In genomic region chr9:70290785-70291184, GRCm38 (mm10) we compare ENCODE assay signal across 14 mouse cellular contexts.
DNase-seq lines count a peak whose midpoint lies in the region; ATAC-seq and TF ChIP-seq lines count a peak whose summit lies in the region.
"Had no signal": no experiment of that assay in that cellular context is flagged by ENCODE, and none has a peak within 500 bp of the region (broad histone marks: within the 10 kb centered on the region; RNA-seq: fewer than 3 reads in every experiment).

No protein-coding gene starts in this region.

- DNase-seq in forebrain, postnatal 0 days = peak; percentile 21
- no peak for DNase-seq in forebrain, embryonic 10.5 days (ENCODE audit: extremely low spot score, low spot score)
- DNase-seq in urinary bladder, postnatal 14 days (ENCODE audit: low spot score) = peak; percentile 33
- no peak for DNase-seq in urinary bladder, postnatal 25 days (ENCODE audit: low spot score)
- peak; percentile 5 to 51 for DNase-seq in adrenal gland, postnatal 36 days
- no peak for DNase-seq in limb, embryonic 10.5 days (ENCODE audit: low spot score)
- DNase-seq in heart, embryonic 10.5 days (ENCODE audit: low spot score) = no peak
- DNase-seq: cerebellum, adult 11-12 months; heart, adult 11 months; kidney, postnatal 10 days; thymus, postnatal 36 days had no signal

- no peak overlapping the region for H3K4me3 ChIP-seq in forebrain, postnatal 0 days (ENCODE audit: low read depth, low read length)
- H3K4me3 ChIP-seq in forebrain, embryonic 10.5 days = no peak overlapping the region
- H3K4me3 ChIP-seq in limb, embryonic 10.5 days = no peak overlapping the region
- H3K4me3 ChIP-seq in heart, embryonic 10.5 days = no peak overlapping the region
- H3K4me3 ChIP-seq: intestine, embryonic 15.5 days; liver, embryonic 12.5 days; stomach, embryonic 15.5 days had no signal

- no peak overlapping the region for H3K4me2 ChIP-seq in forebrain, postnatal 0 days (ENCODE audit: low read depth)
- H3K4me2 ChIP-seq: intestine, embryonic 15.5 days; liver, embryonic 12.5 days; stomach, embryonic 15.5 days had no signal

- ATAC-seq in forebrain, postnatal 0 days = peak; percentile 58; the same call in 1 of the 2 replicates
- ATAC-seq: intestine, embryonic 15.5 days; liver, embryonic 12.5 days had no signal

- H3K36me3 ChIP-seq in forebrain, postnatal 0 days (ENCODE audit: insufficient read depth) = no peaks in the 10 kb centered on the region
- H3K36me3 ChIP-seq in forebrain, embryonic 10.5 days (replicated peaks) = no peaks in the 10 kb centered on the region
- no peaks in the 10 kb centered on the region for H3K36me3 ChIP-seq in limb, embryonic 10.5 days
- H3K36me3 ChIP-seq in heart, embryonic 10.5 days = no peaks in the 10 kb centered on the region
- H3K36me3 ChIP-seq: intestine, embryonic 15.5 days; liver, embryonic 12.5 days had no signal

- TF ChIP-seq CTCF in forebrain, postnatal 0 days (IDR thresholded peaks at IDR 0.05; ENCODE audit: low read depth) = no peak

- WGBS in forebrain, postnatal 0 days = 36% methylated on average over 10 of the region's 10 CpGs
- 79% methylated on average over 10 of the region's 10 CpGs for WGBS in forebrain, embryonic 10.5 days
- 79% methylated on average over 10 of the region's 10 CpGs for WGBS in limb, embryonic 10.5 days
- 71% methylated on average over 10 of the region's 10 CpGs for WGBS in heart, embryonic 10.5 days

- no peak overlapping the region for H3K27ac ChIP-seq in forebrain, postnatal 0 days (ENCODE audit: low read depth, low read length)
- H3K27ac ChIP-seq in forebrain, embryonic 10.5 days = no peak overlapping the region
- no peak overlapping the region for H3K27ac ChIP-seq in limb, embryonic 10.5 days
- no peak overlapping the region for H3K27ac ChIP-seq in heart, embryonic 10.5 days
- H3K27ac ChIP-seq: intestine, embryonic 15.5 days; liver, embryonic 12.5 days; stomach, embryonic 15.5 days had no signal

- H3K4me1 ChIP-seq in forebrain, postnatal 0 days (ENCODE audit: insufficient read depth) = no peaks in the 10 kb centered on the region
- H3K4me1 ChIP-seq in forebrain, embryonic 10.5 days = peaks cover 14% of the 10 kb centered on the region
- H3K4me1 ChIP-seq in limb, embryonic 10.5 days = peaks cover 18% of the 10 kb centered on the region
- H3K4me1 ChIP-seq in heart, embryonic 10.5 days = peaks cover 3% of the 10 kb centered on the region; the same call in 1 of the 2 replicates
- H3K4me1 ChIP-seq: intestine, embryonic 15.5 days; liver, embryonic 12.5 days; stomach, embryonic 15.5 days had no signal

- H3K27me3 ChIP-seq in forebrain, postnatal 0 days (ENCODE audit: insufficient read depth, low read length) = no peaks in the 10 kb centered on the region
- H3K27me3 ChIP-seq in forebrain, embryonic 10.5 days (ENCODE audit: poor library complexity, severe bottlenecking) = no peaks in the 10 kb centered on the region
- no peaks in the 10 kb centered on the region for H3K27me3 ChIP-seq in limb, embryonic 10.5 days (ENCODE audit: low read depth, poor library complexity, severe bottlenecking)
- no peaks in the 10 kb centered on the region for H3K27me3 ChIP-seq in heart, embryonic 10.5 days (ENCODE audit: insufficient read depth, poor library complexity, severe bottlenecking)
- H3K27me3 ChIP-seq: intestine, embryonic 15.5 days; liver, embryonic 12.5 days; stomach, embryonic 15.5 days had no signal

- H3K9ac ChIP-seq in forebrain, postnatal 0 days = no peak overlapping the region
- H3K9ac ChIP-seq: intestine, embryonic 15.5 days; liver, embryonic 12.5 days; stomach, embryonic 15.5 days had no signal

- no peaks in the 10 kb centered on the region for H3K9me3 ChIP-seq in forebrain, postnatal 0 days (ENCODE audit: low read length)
- no peaks in the 10 kb centered on the region for H3K9me3 ChIP-seq in forebrain, embryonic 10.5 days
- no peaks in the 10 kb centered on the region for H3K9me3 ChIP-seq in limb, embryonic 10.5 days (replicated peaks)
- no peaks in the 10 kb centered on the region for H3K9me3 ChIP-seq in heart, embryonic 10.5 days
- H3K9me3 ChIP-seq: intestine, embryonic 15.5 days; liver, embryonic 12.5 days; stomach, embryonic 15.5 days had no signal

Comparison
In these comparisons a context has a peak if more than half of its experiments do, and no peak if none do; other contexts are left out.
1. DNase-seq: peak in forebrain, postnatal 0 days (single experiment), urinary bladder, postnatal 14 days (single experiment) and adrenal gland, postnatal 36 days (2 of 2); none in forebrain, embryonic 10.5 days (single experiment), urinary bladder, postnatal 25 days (single experiment), limb, embryonic 10.5 days (single experiment) and heart, embryonic 10.5 days (single experiment).